Mouse (Mus musculus) stomach, postnatal 0 days (tissue): Measurements from ENCODE around the gene Lurap1.

Experiments
- CTCF ChIP-seq: IDR thresholded peaks from 2 replicates; pipeline ENCODE4 v1.5.1; 2016; ENCODE audit warnings: antibody characterized with exemption, low read depth, mild to moderate bottlenecking, moderate library complexity
- EP300 ChIP-seq: optimal IDR thresholded peaks from 2 replicates; pipeline ENCODE3; 2016; ENCODE audit warnings: antibody characterized with exemption

DNA sequence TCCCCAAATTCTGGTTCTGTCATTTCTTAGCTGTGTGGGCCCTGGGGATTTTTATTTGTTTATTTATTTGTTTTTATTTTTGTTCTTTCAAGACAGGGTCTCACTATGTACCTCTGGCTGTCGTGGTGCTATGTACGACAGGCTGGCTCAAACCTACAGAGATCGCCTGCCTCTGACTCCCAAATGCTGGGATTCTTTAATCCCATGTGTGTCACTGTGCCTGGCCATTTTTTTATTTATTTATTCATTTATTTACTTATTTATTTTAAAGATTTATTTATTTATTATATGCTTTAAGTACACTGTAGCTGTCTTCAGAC, 18.2 kb upstream of the Lurap1 start:
- no peak for TF ChIP-seq EP300
- TF ChIP-seq CTCF: no peak
